Mouse (Mus musculus): ENCODE results near the gene Dpagt1. TPM values are rescaled to one million over a fixed set of nuclear protein-coding genes. Genes with fewer than 3 reads are reported as not detected.
"Not testable (repeated sequence)": the region's sequence is repeated elsewhere in the genome, so short reads cannot be mapped to it uniquely, and the experiment has no call there.

The Dpagt1 gene
- total and polyA plus RNA-seq, 3 experiments, result 14.9 to 43.5 TPM; not detected in 1

- TF ChIP-seq NELFE (IDR thresholded peaks at IDR 0.05; ENCODE audit: low read depth, low read length) (no peak), CHD1 (IDR thresholded peaks at IDR 0.05; ENCODE audit: low read depth, low read length) (no peak), E2F4 (IDR thresholded peaks at IDR 0.05; ENCODE audit: borderline replicate concordance, low read depth, low read length) (no peak), GABPA (IDR thresholded peaks at IDR 0.05; ENCODE audit: low read depth, low read length) (no peak), MAFK (IDR thresholded peaks at IDR 0.05; ENCODE audit: borderline replicate concordance, low read depth, low read length) (no peak), RCOR1 (IDR thresholded peaks at IDR 0.05; ENCODE audit: low read depth, low read length) (no peak), SIN3A (IDR thresholded peaks at IDR 0.05; ENCODE audit: low read length) (no peak), RAD21 (IDR thresholded peaks at IDR 0.05; ENCODE audit: low read depth, low read length) (no peak), ELF1 (IDR thresholded peaks at IDR 0.05; ENCODE audit: low read depth, low read length) (no peak), BHLHE40 (IDR thresholded peaks at IDR 0.05; ENCODE audit: borderline replicate concordance, low read depth, low read length) (no peak), MXI1 (IDR thresholded peaks at IDR 0.05; ENCODE audit: low read depth, low read length) (no peak), MAX (IDR thresholded peaks at IDR 0.05; ENCODE audit: low read length) (no peak)
- no peaks in the 10 kb centered on the region for H3K9me3 ChIP-seq (replicated peaks; ENCODE audit: insufficient read depth, low read length)
Measured at GRCm38 (mm10) chr9:44376141-44376540, 50.3 kb downstream of the Dpagt1 start.

DNA sequence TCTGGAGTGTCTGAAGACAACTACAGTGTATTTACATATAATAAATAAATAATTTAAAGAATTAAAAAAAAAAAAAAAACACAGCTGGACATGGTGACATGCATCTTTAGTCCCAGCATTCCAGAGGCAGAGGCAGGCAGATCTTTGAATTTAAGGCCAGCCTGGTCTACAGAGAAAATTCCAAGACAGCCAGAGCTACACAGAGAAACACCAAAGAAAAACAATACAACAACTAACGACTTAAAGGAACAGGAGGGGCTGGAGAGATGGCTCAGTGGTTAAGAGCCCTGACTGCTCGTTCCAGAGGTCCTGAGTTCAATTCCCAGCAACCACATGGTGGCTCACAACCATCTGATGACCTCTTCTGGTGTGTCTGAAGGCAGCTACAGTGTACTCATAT lies 51.5 kb downstream of the Dpagt1 start:
- H3K27me3 ChIP-seq (ENCODE audit: control insufficient read depth in 1 of 2, insufficient read depth in 2 of 2, low read length in 2 of 2); DNase-seq (ENCODE audit: low read depth, low spot score); H3K4me1 ChIP-seq (ENCODE audit: control insufficient read depth in 1 of 2, insufficient read depth in 2 of 2, low read length in 2 of 2); H3K9me3 ChIP-seq (replicated peaks; ENCODE audit: insufficient read depth, low read length); H3K27ac ChIP-seq (ENCODE audit: control insufficient read depth, low read depth, low read length); H3K4me3 ChIP-seq (ENCODE audit: control insufficient read depth in 1 of 2, insufficient read depth in 1 of 2, low read depth in 2 of 2, low read length in 2 of 2); H3K36me3 ChIP-seq (ENCODE audit: control insufficient read depth in 1 of 2, insufficient read depth in 2 of 2, low read length in 2 of 2); H3K9ac ChIP-seq (ENCODE audit: control insufficient read depth, low read depth, low read length, poor library complexity, severe bottlenecking): not testable (repeated sequence)
- TF ChIP-seq TBP (IDR thresholded peaks at IDR 0.05; ENCODE audit: low read depth, low read length), result peak; percentile 77
- peaks cover 26% of the 10 kb centered on the region for H3K79me2 ChIP-seq (ENCODE audit: control insufficient read depth, insufficient read depth, low read length, poor library complexity)

More at GRCm38 (mm10) chr9:44376141-44376540, 50.3 kb downstream of the Dpagt1 start:
- DNase-seq (ENCODE audit: low read depth, low spot score), result no peak
- Histone ChIP-seq H3K9ac (ENCODE audit: control insufficient read depth, low read depth, low read length, poor library complexity, severe bottlenecking) (no peak overlapping the region), H3K4me3 (ENCODE audit: control insufficient read depth in 1 of 2, insufficient read depth in 1 of 2, low read depth in 2 of 2, low read length in 2 of 2) (no peak overlapping the region), H3K36me3 (ENCODE audit: control insufficient read depth in 1 of 2, insufficient read depth in 2 of 2, low read length in 2 of 2) (peaks cover 3 to 10% of the 10 kb centered on the region in 2 experiments; a peak in 3 of 4 replicates), H3K79me2 (ENCODE audit: control insufficient read depth, insufficient read depth, low read length, poor library complexity) (peaks cover 20% of the 10 kb centered on the region), H3K27ac (ENCODE audit: control insufficient read depth, low read depth, low read length) (no peak overlapping the region), H3K27me3 (ENCODE audit: control insufficient read depth in 1 of 2, insufficient read depth in 2 of 2, low read length in 2 of 2) (no peaks in the 10 kb centered on the region), H3K4me1 (ENCODE audit: control insufficient read depth in 1 of 2, insufficient read depth in 2 of 2, low read length in 2 of 2) (peaks cover 0 to 9% of the 10 kb centered on the region in 2 experiments; a peak in 3 of 4 replicates)

- Histone ChIP-seq H3K9ac (ENCODE audit: control insufficient read depth, low read depth, low read length, poor library complexity, severe bottlenecking) (peak overlapping the region; percentile 89), H3K79me2 (ENCODE audit: control insufficient read depth, insufficient read depth, low read length, poor library complexity) (peaks cover 26% of the 10 kb centered on the region), H3K9me3 (replicated peaks; ENCODE audit: insufficient read depth, low read length) (no peaks in the 10 kb centered on the region), H3K36me3 (ENCODE audit: control insufficient read depth in 1 of 2, insufficient read depth in 2 of 2, low read length in 2 of 2) (peaks cover 8 to 10% of the 10 kb centered on the region in 2 experiments), H3K4me3 (ENCODE audit: control insufficient read depth in 1 of 2, insufficient read depth in 1 of 2, low read depth in 2 of 2, low read length in 2 of 2) (peak overlapping the region; percentile 77 to 89), H3K4me1 (ENCODE audit: control insufficient read depth in 1 of 2, insufficient read depth in 2 of 2, low read length in 2 of 2) (peaks cover 0 to 9% of the 10 kb centered on the region in 2 experiments; a peak in 3 of 4 replicates), H3K27me3 (ENCODE audit: control insufficient read depth in 1 of 2, insufficient read depth in 2 of 2, low read length in 2 of 2) (no peaks in the 10 kb centered on the region), H3K27ac (ENCODE audit: control insufficient read depth, low read depth, low read length) (peak overlapping the region; percentile 89)
- peak; percentile 60 for DNase-seq (ENCODE audit: low read depth, low spot score)
- peak; percentile 27; the same call in 1 of the 2 replicates for TF ChIP-seq CHD1 (IDR thresholded peaks at IDR 0.05; ENCODE audit: low read depth, low read length)
- TF ChIP-seq TAL1 (IDR thresholded peaks at IDR 0.05; ENCODE audit: low read length), result no peak
- peak; percentile 58; the same call in 1 of the 2 replicates for TF ChIP-seq RCOR1 (IDR thresholded peaks at IDR 0.05; ENCODE audit: low read depth, low read length)
- peak; percentile 71 for TF ChIP-seq SIN3A (IDR thresholded peaks at IDR 0.05; ENCODE audit: low read length)
- no peak for TF ChIP-seq MAZ (IDR thresholded peaks at IDR 0.05; ENCODE audit: low read depth, low read length)
- TF ChIP-seq MAFK (IDR thresholded peaks at IDR 0.05; ENCODE audit: borderline replicate concordance, low read depth, low read length), result no peak
- TF ChIP-seq ZMIZ1 (IDR thresholded peaks at IDR 0.05; ENCODE audit: low read depth, low read length), result no peak
- TF ChIP-seq POLR2AphosphoS2 (IDR thresholded peaks at IDR 0.05; ENCODE audit: low read length), result no peak; the same call in 1 of the 2 replicates
- TF ChIP-seq MYC (IDR thresholded peaks at IDR 0.05; ENCODE audit: low read depth, low read length), result 0 out of 2 replicates have a peak, but pooled peaks have one; percentile 48
- no peak for TF ChIP-seq KAT2A (conservative IDR thresholded peaks at IDR 0.05; ENCODE audit: low read depth, low read length)
- TF ChIP-seq GATA1 (IDR thresholded peaks at IDR 0.05; ENCODE audit: low read depth, low read length), result peak; percentile 76
- TF ChIP-seq NELFE (IDR thresholded peaks at IDR 0.05; ENCODE audit: low read depth, low read length), result no peak
- TF ChIP-seq UBTF (IDR thresholded peaks at IDR 0.05; ENCODE audit: borderline replicate concordance, insufficient read depth, low read depth, low read length), result no peak
- TF ChIP-seq HCFC1 (IDR thresholded peaks at IDR 0.05; ENCODE audit: low read depth, low read length), result no peak
- TF ChIP-seq EP300 (IDR thresholded peaks at IDR 0.05; ENCODE audit: low read depth in 1 of 2, low read length in 2 of 2), result peak; percentile 33 to 60; a peak in 3 of 4 replicates
- 0 out of 2 replicates have a peak, but pooled peaks have one; percentile 19 for TF ChIP-seq TCF12 (IDR thresholded peaks at IDR 0.05; ENCODE audit: low read depth, low read length)
Measured at GRCm38 (mm10) chr9:44378153-44378730, 52.4 kb downstream of the Dpagt1 start.
